Mouse (Mus musculus): ENCODE data around the gene Hnf1a.

DNA sequence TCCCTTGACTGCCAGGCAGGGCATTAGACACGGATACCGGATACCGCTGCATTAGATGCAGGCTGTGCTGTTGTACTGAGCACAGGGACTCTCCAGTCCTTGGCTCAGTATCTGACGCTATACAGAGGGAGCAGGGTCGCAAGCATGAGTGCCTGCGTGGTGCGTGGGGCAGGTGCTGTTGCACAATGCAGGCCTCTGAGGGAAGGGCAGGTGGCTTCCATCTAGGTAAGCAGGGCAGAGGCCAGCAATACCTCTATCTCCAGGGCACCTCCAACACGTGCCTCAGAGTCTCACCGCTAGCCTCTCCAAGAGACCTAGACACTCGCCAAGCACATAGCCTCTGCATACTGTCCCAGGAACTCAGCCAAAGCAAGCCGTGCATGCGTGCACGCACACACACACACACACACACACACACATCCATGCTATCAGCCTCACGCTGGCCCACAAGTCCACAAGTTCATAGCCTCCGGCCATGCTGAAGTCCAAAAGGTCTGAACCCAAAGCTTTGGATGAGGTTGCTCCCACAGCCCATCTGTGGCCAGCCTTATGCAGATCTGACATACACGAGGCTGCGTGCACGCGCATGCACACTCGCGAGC, 19.5 kb downstream of the Hnf1a start:
- no peak for TF ChIP-seq CTCF (IDR thresholded peaks at IDR 0.05)
- no peak for TF ChIP-seq POLR2A (IDR thresholded peaks at IDR 0.05; ENCODE audit: insufficient read depth, low read depth, low read length)
- no peak for TF ChIP-seq EP300 (IDR thresholded peaks at IDR 0.05; ENCODE audit: insufficient read depth, low read depth, low read length)
